Mouse (Mus musculus) C2C12 (cell line): ENCODE results near the gene Cdca4.

Experiments used
- CTCF ChIP-seq: IDR thresholded peaks from one replicate; pipeline ENCODE4 v1.5.1; 2011; ENCODE audit not compliant: control insufficient read depth, insufficient read depth, insufficient read length
- FOSL1 ChIP-seq: IDR thresholded peaks from one replicate; pipeline ENCODE4 v1.8.0; 2011; ENCODE audit warnings: mild to moderate bottlenecking, low read length; ENCODE audit not compliant: poor library complexity, insufficient read depth, severe bottlenecking
- MAX ChIP-seq: IDR thresholded peaks from one replicate; pipeline ENCODE4 v1.6.1; 2011; ENCODE audit warnings: mild to moderate bottlenecking, control low read depth
- MYOG ChIP-seq: IDR thresholded peaks from one replicate; pipeline ENCODE4 v1.6.1; 2011; ENCODE audit not compliant: control insufficient read depth, insufficient read length; ENCODE audit errors: extremely low read depth

GRCm38 (mm10) chr12:112799237-112799970 lies 29.8 kb downstream of the Cdca4 start:
- TF ChIP-seq CTCF (no peak), MYOG (no peak), MAX (no peak), FOSL1 (no peak)
